Mouse (Mus musculus) hindbrain, embryonic 15.5 days (tissue): Measurements from ENCODE around the gene Samhd1. TPM values are rescaled to one million over a fixed set of nuclear protein-coding genes. Genes with fewer than 3 reads are reported as not detected.

Source experiments
- ATAC-seq: fragments of 200-750 bp; cut with Nextera tagmentation; 2 replicates; pipeline ENCODE4 v1.8.0; 2017; ENCODE audit warnings: low read depth, moderate number of reproducible peaks, moderate TSS enrichment; ENCODE audit not compliant: low FRiP score
- H3K27ac ChIP-seq: fragments of 300-500 bp; sonication (generic); replicated peaks from 2 replicates; pipeline ENCODE4 v1.5.1; 2015; ENCODE audit warnings: mild to moderate bottlenecking, inconsistent platforms
- H3K27me3 ChIP-seq: fragments of 300-500 bp; sonication (generic); 2 replicates; pipeline ENCODE4 v1.6.1; 2015; ENCODE audit warnings: control low read depth, inconsistent platforms
- H3K36me3 ChIP-seq: fragments of 300-500 bp; sonication (generic); 2 replicates; pipeline ENCODE4 v1.6.1; 2015; ENCODE audit warnings: control low read depth, inconsistent platforms
- H3K4me1 ChIP-seq: fragments of 300-500 bp; sonication (generic); replicated peaks from 2 replicates; pipeline ENCODE4 v1.6.1; 2015; ENCODE audit warnings: control low read depth, inconsistent platforms
- H3K4me2 ChIP-seq: fragments of 300-500 bp; sonication (generic); 2 replicates; pipeline ENCODE4 v1.6.1; 2015; ENCODE audit warnings: moderate library complexity, mild to moderate bottlenecking, inconsistent platforms
- H3K4me3 ChIP-seq: fragments of 300-500 bp; sonication (generic); 2 replicates; pipeline ENCODE4 v1.5.1; 2015; ENCODE audit warnings: mild to moderate bottlenecking, inconsistent platforms
- H3K9ac ChIP-seq: fragments of 300-500 bp; sonication (generic); 2 replicates; pipeline ENCODE4 v1.6.1; 2015; ENCODE audit warnings: inconsistent platforms
- H3K9me3 ChIP-seq: fragments of 300-500 bp; sonication (generic); 2 replicates; pipeline ENCODE4 v1.6.1; 2016; ENCODE audit warnings: control low read depth, inconsistent platforms
- WGBS: fragments of 180-500 bp; shearing (Covaris S2); methylation state at CpG from one replicate; pipeline ENCODE4 v1.1.7; 2015; 5-methylcytosine and 5-hydroxymethylcytosine counted together
- polyA plus RNA-seq: library from polyadenylated mRNA; unstranded; fragments of >200 nt; fragmentation: Nextera tagmentation; extraction: Ambion mirVana; gene quantifications from 2 replicates; pipeline ENCODE4 v1.2.1, GENCODE M21; 2015

The Samhd1 gene
- polyA plus RNA-seq, 1 experiment from 2014 or later: 9.7 TPM

- Histone ChIP-seq H3K9ac (peak overlapping the region; percentile 15; the same call in 1 of the 2 replicates), H3K9me3 (no peaks in the 10 kb centered on the region), H3K4me2 (peak overlapping the region; percentile 87), H3K36me3 (0 out of 2 replicates have a peak, but pooled peaks cover 4% of the 10 kb centered on the region), H3K4me3 (peak overlapping the region; percentile 97), H3K4me1 (peaks cover 83% of the 10 kb centered on the region), H3K27me3 (no peaks in the 10 kb centered on the region), H3K27ac (peak overlapping the region; percentile 41)
- 82% methylated on average over 3 of the region's 3 CpGs for WGBS
- ATAC-seq: no peak
Measured at GRCm38 (mm10) chr2:157075226-157075625, 59.8 kb downstream of the Samhd1 start.

- H3K27me3 ChIP-seq: no peaks in the 10 kb centered on the region
- peaks cover 83% of the 10 kb centered on the region for H3K4me1 ChIP-seq
- H3K9me3 ChIP-seq: no peaks in the 10 kb centered on the region
- peak overlapping the region; percentile 87 for H3K4me2 ChIP-seq
- 53% methylated on average over 5 of the region's 5 CpGs for whole genome bisulfite sequencing
- no peak overlapping the region for H3K4me3 ChIP-seq
- H3K36me3 ChIP-seq: 0 out of 2 replicates have a peak, but pooled peaks cover 4% of the 10 kb centered on the region
- H3K9ac ChIP-seq: no peak overlapping the region
- no peak for ATAC-seq
- peak overlapping the region; percentile 41; the same call in 1 of the 2 replicates for H3K27ac ChIP-seq
Measured at GRCm38 (mm10) chr2:157074772-157075171, 60.3 kb downstream of the Samhd1 start.

DNA sequence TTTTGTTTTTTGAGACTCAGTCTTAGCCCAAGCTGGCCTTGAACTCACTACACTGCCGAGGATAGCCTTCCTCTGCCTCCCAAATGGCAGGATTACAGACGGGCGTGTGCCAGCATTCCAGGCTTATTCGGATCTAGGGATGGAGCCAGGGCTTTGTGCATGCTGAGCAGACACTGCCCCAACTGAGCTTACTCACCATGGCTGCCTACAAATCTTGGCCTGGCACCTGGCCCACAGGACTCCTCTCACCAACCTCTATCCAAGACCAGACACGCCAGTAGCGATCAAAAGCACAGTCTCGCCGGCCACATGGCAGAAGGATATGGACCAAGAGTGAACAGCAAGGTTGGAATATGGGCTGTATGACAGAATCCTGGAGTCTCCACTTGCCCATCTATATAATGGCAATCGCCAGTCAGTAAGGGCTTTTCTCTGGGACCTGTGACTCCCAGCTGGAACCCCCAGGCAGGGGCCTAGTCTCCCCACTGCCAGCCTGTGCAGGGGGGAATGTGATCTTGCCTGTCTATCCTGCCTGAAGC lies 60.8 kb downstream of the Samhd1 start:
- Histone ChIP-seq H3K4me2 (peak overlapping the region; percentile 87), H3K27me3 (no peaks in the 10 kb centered on the region), H3K4me3 (no peak overlapping the region), H3K9me3 (no peaks in the 10 kb centered on the region), H3K4me1 (peaks cover 85% of the 10 kb centered on the region), H3K36me3 (0 out of 2 replicates have a peak, but pooled peaks cover 4% of the 10 kb centered on the region), H3K27ac (peak overlapping the region; percentile 49; the same call in 1 of the 2 replicates), H3K9ac (no peak overlapping the region)
- no peak for ATAC-seq
- WGBS: 54% methylated on average over 9 of the region's 9 CpGs

GRCm38 (mm10) chr2:157073378-157074052 lies 61.5 kb downstream of the Samhd1 start:
- H3K4me1 ChIP-seq: peaks cover 93% of the 10 kb centered on the region
- H3K9ac ChIP-seq: no peak overlapping the region
- H3K9me3 ChIP-seq: no peaks in the 10 kb centered on the region
- ATAC-seq: no peak
- WGBS: 68% methylated on average over 9 of the region's 9 CpGs
- no peaks in the 10 kb centered on the region for H3K27me3 ChIP-seq
- H3K27ac ChIP-seq: 0 out of 2 replicates have a peak overlapping the region, but pooled peaks have one; percentile 49
- peak overlapping the region; percentile 87; the same call in 1 of the 2 replicates for H3K4me2 ChIP-seq
- 0 out of 2 replicates have a peak, but pooled peaks cover 4% of the 10 kb centered on the region for H3K36me3 ChIP-seq
- H3K4me3 ChIP-seq: no peak overlapping the region

DNA sequence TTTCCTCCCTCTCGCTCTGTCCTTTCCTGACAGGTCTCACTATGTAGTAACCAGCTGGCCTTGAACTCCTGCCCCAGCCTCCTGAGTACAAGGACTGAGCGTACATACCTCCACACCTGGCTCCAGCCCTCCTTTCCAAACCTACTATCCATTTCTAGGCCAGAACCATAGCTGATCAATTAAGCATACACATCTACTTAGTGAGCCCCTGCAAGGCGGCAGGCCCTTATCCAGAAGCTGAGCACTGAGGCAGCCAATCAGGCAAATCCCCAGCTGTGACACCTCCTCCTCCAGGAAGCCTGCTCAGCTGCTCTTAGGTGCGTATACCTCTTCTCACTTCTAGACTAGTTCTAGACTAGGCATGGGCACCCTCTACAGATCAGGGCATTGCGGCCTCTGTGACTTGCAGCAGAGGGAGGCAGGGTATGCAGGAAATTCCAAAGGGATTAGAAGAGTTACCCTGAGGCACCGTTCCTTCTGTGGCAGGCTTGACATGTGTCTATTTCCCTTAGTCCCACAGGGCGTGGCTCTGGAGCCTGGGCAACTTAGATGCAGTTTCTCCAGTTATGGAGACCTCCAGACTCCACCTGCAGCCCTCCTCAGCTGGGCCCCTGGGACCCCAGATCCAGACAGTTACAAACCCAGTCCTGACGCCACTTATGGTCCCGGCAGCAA lies 62.6 kb downstream of the Samhd1 start:
- H3K9me3 ChIP-seq: no peaks in the 10 kb centered on the region
- no peak overlapping the region for H3K27ac ChIP-seq
- ATAC-seq: no peak
- no peak overlapping the region for H3K9ac ChIP-seq
- no peak overlapping the region for H3K4me3 ChIP-seq
- WGBS: 75% methylated on average over 9 of the region's 9 CpGs
- 0 out of 2 replicates have a peak, but pooled peaks cover 4% of the 10 kb centered on the region for H3K36me3 ChIP-seq
- no peak overlapping the region for H3K4me2 ChIP-seq
- H3K4me1 ChIP-seq: peaks cover 97% of the 10 kb centered on the region
- no peaks in the 10 kb centered on the region for H3K27me3 ChIP-seq

DNA sequence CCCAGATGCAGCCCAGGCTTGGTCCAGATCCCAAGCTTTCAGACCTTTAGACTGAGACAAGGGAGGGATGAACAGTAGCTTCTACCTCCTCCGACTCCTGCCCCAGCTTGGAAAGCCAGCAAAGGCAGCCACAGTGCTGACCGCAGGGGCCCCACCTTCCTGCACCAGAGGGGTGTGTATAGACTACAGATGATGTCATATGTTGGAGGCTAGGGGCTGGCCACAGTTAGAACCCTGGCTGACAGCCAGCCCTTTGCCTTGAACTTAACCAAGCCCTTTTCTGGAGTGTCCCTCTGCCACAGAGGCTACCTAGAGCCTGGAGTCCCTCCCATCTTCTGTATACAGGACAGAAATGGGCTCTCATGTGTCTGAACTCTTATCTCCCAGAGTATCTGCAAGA lies 63.5 kb downstream of the Samhd1 start:
- no peak overlapping the region for H3K4me3 ChIP-seq
- 0 out of 2 replicates have a peak overlapping the region, but pooled peaks have one; percentile 4 for H3K4me2 ChIP-seq
- peak; percentile 20; the same call in 1 of the 2 replicates for ATAC-seq

GRCm38 (mm10) chr2:157070365-157070764 lies 64.7 kb downstream of the Samhd1 start:
- Histone ChIP-seq H3K27ac (peak overlapping the region; percentile 71), H3K36me3 (0 out of 2 replicates have a peak, but pooled peaks cover 4% of the 10 kb centered on the region), H3K9me3 (no peaks in the 10 kb centered on the region), H3K27me3 (no peaks in the 10 kb centered on the region), H3K9ac (0 out of 2 replicates have a peak overlapping the region, but pooled peaks have one; percentile 14), H3K4me2 (0 out of 2 replicates have a peak overlapping the region, but pooled peaks have one; percentile 2), H3K4me1 (peaks cover 95% of the 10 kb centered on the region), H3K4me3 (no peak overlapping the region)
- 39% methylated on average over 9 of the region's 9 CpGs for WGBS
- 0 out of 2 replicates have a peak, but pooled peaks have one; percentile 20 for ATAC-seq

More for the DNA sequence above, 63.5 kb downstream of the Samhd1 start:
- Histone ChIP-seq H3K9ac (no peak overlapping the region), H3K36me3 (0 out of 2 replicates have a peak, but pooled peaks cover 4% of the 10 kb centered on the region), H3K4me1 (peaks cover 97% of the 10 kb centered on the region), H3K9me3 (no peaks in the 10 kb centered on the region), H3K27me3 (no peaks in the 10 kb centered on the region), H3K27ac (peak overlapping the region; percentile 49; the same call in 1 of the 2 replicates)
- WGBS: 47% methylated on average over 2 of the region's 2 CpGs

GRCm38 (mm10) chr2:157069755-157070315 lies 65.2 kb downstream of the Samhd1 start:
- Histone ChIP-seq H3K9ac (0 out of 2 replicates have a peak overlapping the region, but pooled peaks have one; percentile 14), H3K4me2 (peak overlapping the region; percentile 30; the same call in 1 of the 2 replicates), H3K4me3 (no peak overlapping the region), H3K27ac (peak overlapping the region; percentile 71), H3K4me1 (peaks cover 95% of the 10 kb centered on the region), H3K27me3 (no peaks in the 10 kb centered on the region), H3K36me3 (0 out of 2 replicates have a peak, but pooled peaks cover 4% of the 10 kb centered on the region), H3K9me3 (no peaks in the 10 kb centered on the region)
- 40% methylated on average over 3 of the region's 3 CpGs for WGBS
- no peak for ATAC-seq

- 33% methylated on average over 3 of the region's 3 CpGs for WGBS
- H3K4me1 ChIP-seq: peaks cover 95% of the 10 kb centered on the region
- H3K27ac ChIP-seq: peak overlapping the region; percentile 71
- peak overlapping the region; percentile 30 for H3K4me2 ChIP-seq
- H3K36me3 ChIP-seq: 0 out of 2 replicates have a peak, but pooled peaks cover 4% of the 10 kb centered on the region
- H3K27me3 ChIP-seq: no peaks in the 10 kb centered on the region
- no peak overlapping the region for H3K4me3 ChIP-seq
- no peaks in the 10 kb centered on the region for H3K9me3 ChIP-seq
- no peak for ATAC-seq
- 0 out of 2 replicates have a peak overlapping the region, but pooled peaks have one; percentile 3 for H3K9ac ChIP-seq
Measured at GRCm38 (mm10) chr2:157069355-157069735, 65.7 kb downstream of the Samhd1 start.

DNA sequence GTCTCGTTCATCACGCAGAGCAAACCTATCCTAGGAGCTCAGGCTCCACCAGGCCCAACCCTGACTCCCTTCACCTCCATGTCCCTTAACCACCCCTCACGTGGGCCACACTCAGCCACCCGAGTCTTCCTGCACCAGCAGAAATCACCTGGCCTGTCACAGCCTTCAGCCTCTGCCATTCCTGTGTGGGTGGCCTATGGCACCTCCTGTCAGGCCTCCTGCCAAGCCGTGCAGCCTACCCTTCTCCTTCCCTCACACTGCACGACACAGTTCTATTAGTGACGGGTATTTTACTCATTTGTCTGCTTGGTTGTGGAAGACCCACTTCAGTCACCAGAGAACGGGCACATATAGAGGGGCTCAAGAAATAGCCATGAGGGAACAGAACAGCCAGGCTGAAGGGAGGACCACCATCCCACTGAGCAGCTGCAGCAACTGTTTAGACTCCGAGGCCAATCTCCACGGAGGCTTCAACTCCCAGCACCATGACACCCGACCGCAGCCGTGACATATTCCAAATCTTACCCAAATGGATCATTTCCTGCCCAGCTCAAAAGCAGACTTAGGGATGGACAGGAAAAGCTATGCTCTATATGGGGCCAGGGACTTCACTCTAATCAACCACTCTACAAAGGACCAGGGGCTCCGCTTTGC lies 66.2 kb downstream of the Samhd1 start:
- 54% methylated on average over 14 of the region's 14 CpGs for WGBS
- peak overlapping the region; percentile 71 for H3K27ac ChIP-seq
- H3K9ac ChIP-seq: no peak overlapping the region
- peak overlapping the region; percentile 30 for H3K4me2 ChIP-seq
- 0 out of 2 replicates have a peak, but pooled peaks cover 4% of the 10 kb centered on the region for H3K36me3 ChIP-seq
- no peak for ATAC-seq
- no peaks in the 10 kb centered on the region for H3K27me3 ChIP-seq
- no peak overlapping the region for H3K4me3 ChIP-seq
- no peaks in the 10 kb centered on the region for H3K9me3 ChIP-seq
- H3K4me1 ChIP-seq: peaks cover 95% of the 10 kb centered on the region
